ENCODE assay signal across 13 mouse cellular contexts in genomic region chr8:120750616-120751015, GRCm38 (mm10). TPM values are rescaled to one million over a fixed set of nuclear protein-coding genes. Genes with fewer than 3 reads are reported as not detected.
A peak's percentile ranks its signal among the peaks of the same experiment; 100 is the strongest.
DNase-seq lines count a peak whose midpoint lies in the region; ATAC-seq lines count a peak whose summit lies in the region.
"Had no signal": no experiment of that assay in that cellular context is flagged by ENCODE, and none has a peak within 500 bp of the region (broad histone marks: within the 10 kb centered on the region; RNA-seq: fewer than 3 reads in every experiment).

No protein-coding gene starts in this region.

- H3K4me1 ChIP-seq in embryonic facial prominence, embryonic 11.5 days (ENCODE audit: control insufficient read depth, insufficient read depth, low read length), result no peaks in the 10 kb centered on the region
- peaks cover 51% of the 10 kb centered on the region for H3K4me1 ChIP-seq in embryonic facial prominence, embryonic 10.5 days

- H3K9me3 ChIP-seq in embryonic facial prominence, embryonic 11.5 days (replicated peaks; ENCODE audit: control insufficient read depth, low read length), result no peaks in the 10 kb centered on the region
- H3K9me3 ChIP-seq in embryonic facial prominence, embryonic 10.5 days, result no peaks in the 10 kb centered on the region
- H3K9me3 ChIP-seq: limb, embryonic 13.5 days had no signal

- 0 out of 2 replicates have a peak overlapping the region, but pooled peaks have one; percentile 6 for H3K9ac ChIP-seq in embryonic facial prominence, embryonic 11.5 days (replicated peaks; ENCODE audit: low read length)
- H3K9ac ChIP-seq: limb, embryonic 13.5 days had no signal

- no peak for DNase-seq in embryonic facial prominence, embryonic 11.5 days (ENCODE audit: low spot score)
- DNase-seq in embryonic facial prominence, embryonic 10.5 days (ENCODE audit: low spot score), result no peak
- peak; percentile 53 for DNase-seq in ovary, postnatal 36 days (ENCODE audit: low spot score)
- DNase-seq in ovary, postnatal 10 days (ENCODE audit: low spot score), result no peak
- peak; percentile 58 for DNase-seq in kidney, postnatal 14 days
- peak; percentile 74 for DNase-seq in thymus, postnatal 25 days
- DNase-seq in gastrocnemius, adult 18-20 months (ENCODE audit: low spot score), result no peak
- DNase-seq in MN1 (ENCODE audit: low spot score), result no peak
- DNase-seq: cerebellum, adult 8-10 months; gastrocnemius, postnatal 36 days had no signal

- H3K36me3 ChIP-seq in embryonic facial prominence, embryonic 11.5 days (replicated peaks; ENCODE audit: control insufficient read depth, insufficient read depth, low read depth, low read length), result no peaks in the 10 kb centered on the region
- no peaks in the 10 kb centered on the region for H3K36me3 ChIP-seq in embryonic facial prominence, embryonic 10.5 days (replicated peaks)
- H3K36me3 ChIP-seq: limb, embryonic 13.5 days had no signal

- no peaks in the 10 kb centered on the region for H3K27me3 ChIP-seq in embryonic facial prominence, embryonic 11.5 days (ENCODE audit: control insufficient read depth, insufficient read depth, low read length)
- H3K27me3 ChIP-seq in embryonic facial prominence, embryonic 10.5 days (replicated peaks; ENCODE audit: low read depth, poor library complexity, severe bottlenecking), result peaks cover 32% of the 10 kb centered on the region

- WGBS in embryonic facial prominence, embryonic 11.5 days, result 76% methylated on average over 9 of the region's 9 CpGs
- WGBS in embryonic facial prominence, embryonic 10.5 days, result 75% methylated on average over 9 of the region's 9 CpGs

- no peak overlapping the region for H3K27ac ChIP-seq in embryonic facial prominence, embryonic 11.5 days (replicated peaks; ENCODE audit: low read depth, low read length)
- no peak overlapping the region; the same call in 1 of the 2 replicates for H3K27ac ChIP-seq in embryonic facial prominence, embryonic 10.5 days (replicated peaks)
- H3K27ac ChIP-seq: limb, embryonic 13.5 days had no signal

- H3K4me3 ChIP-seq in embryonic facial prominence, embryonic 11.5 days (ENCODE audit: low read depth, low read length), result no peak overlapping the region
- no peak overlapping the region for H3K4me3 ChIP-seq in embryonic facial prominence, embryonic 10.5 days
- H3K4me3 ChIP-seq: erythroblast, embryonic 14.5 days; limb, embryonic 13.5 days had no signal

- H3K4me2 ChIP-seq in embryonic facial prominence, embryonic 11.5 days (ENCODE audit: low read depth, low read length), result no peak overlapping the region
- H3K4me2 ChIP-seq: limb, embryonic 13.5 days; midbrain, embryonic 11.5 days had no signal

- ATAC-seq in embryonic facial prominence, embryonic 11.5 days (replicated peaks; ENCODE audit: insufficient number of reproducible peaks, low FRiP score, low TSS enrichment, low read depth), result no peak

RNA-seq across cellular contexts. Expression of gene Irf8, which starts 14.5 kb away (rescaled TPM):
- polyA plus RNA-seq in embryonic facial prominence, embryonic 11.5 days (2014; fragmentation: Nextera tagmentation; extraction: Ambion mirVana), result 2.3 and 3.4 TPM in 2 replicates
- polyA plus RNA-seq in embryonic facial prominence, embryonic 10.5 days (2016; fragmentation: Nextera tagmentation; extraction: Ambion mirVana), result 4.6 and 5.8 TPM in 2 replicates
- total RNA-seq in gastrocnemius, adult 18-20 months (2021), result 1 to 10 TPM; 7.6 to 9.0 TPM

Comparison
In these comparisons a context has a peak if more than half of its experiments do, and no peak if none do; other contexts are left out.
1. DNase-seq: peak in ovary, postnatal 36 days (single experiment), kidney, postnatal 14 days (single experiment) and thymus, postnatal 25 days (single experiment); none in embryonic facial prominence, embryonic 11.5 days (single experiment), embryonic facial prominence, embryonic 10.5 days (single experiment), ovary, postnatal 10 days (single experiment), gastrocnemius, adult 18-20 months (single experiment) and MN1 (single experiment).